Mouse (Mus musculus) neutrophil, adult 59 days (primary cell): Measurements from ENCODE around the gene Zfp106. TPM values are rescaled to one million over a fixed set of nuclear protein-coding genes. Genes with fewer than 3 reads are reported as not detected.

Experiments used
- total RNA-seq, 2 experiments: library from RNA; stranded (reverse); gene quantifications; 1 replicate in 1 of 2; 2 replicates in 1 of 2; pipeline ENCODE4 v1.2.4; 2023

Gene Zfp106
- 10 to 100 TPM; 74.4 to 82.8 TPM for total RNA-seq

GRCm38 (mm10) chr2:120563235-120563990 is at the start of gene Zfp106:
TSS of gene Zfp106 (minus strand) at chr2:120563843.

GRCm38 (mm10) chr2:120608830-120609723 is 45.4 kb upstream of the Zfp106 start, which contains the start of the genes Haus2 and Lrrc57:
TSS of gene Haus2 (plus strand) at chr2:120609383.
TSS of gene Lrrc57 (minus strand) at chr2:120609520.

GRCm38 (mm10) chr2:120566886-120567797 is 3.5 kb upstream of the Zfp106 start, which contains the start of gene Snap23:
TSS of gene Snap23 (plus strand) at chr2:120567671.

Other genes with a start within 250 kb of the Zfp106 start
- gene Pla2g4f, start 249.7 kb downstream of the Zfp106 start, total RNA-seq = under 1 TPM in 1 of 2 experiments, not detected in 1; 0.13 TPM
- gene Vps39, start 210.7 kb downstream of the Zfp106 start, total RNA-seq = 10 to 100 TPM; 30.3 to 35.3 TPM
- gene Ganc, start 159.9 kb downstream of the Zfp106 start, total RNA-seq = 10 to 100 TPM; 11.9 to 15.3 TPM
- 10 to 100 TPM; 25.2 to 28.5 TPM for gene Tmem87a, start 159.7 kb downstream of the Zfp106 start, total RNA-seq
- gene Capn3, start 107.8 kb downstream of the Zfp106 start, total RNA-seq = under 1 TPM; 0.16 to 0.31 TPM
- 100 to 1,000 TPM; 119 to 145 TPM for gene Snap23, start 3.8 kb upstream of the Zfp106 start, total RNA-seq
- 10 to 100 TPM; 13.4 to 14.3 TPM for gene Haus2, start 45.5 kb upstream of the Zfp106 start, total RNA-seq
- gene Lrrc57, start 45.7 kb upstream of the Zfp106 start, total RNA-seq = 10 to 100 TPM; 18.6 to 20.7 TPM
- 10 to 100 TPM; 12.4 to 18.7 TPM for gene Stard9, start 65.3 kb upstream of the Zfp106 start, total RNA-seq